Mouse (Mus musculus) kidney, adult 2 months (tissue): ENCODE measurements at regions not wholly inside any gene's neighbourhood (a gene's known extent, or its start where the extent isn't known, plus 50 kb on each side); places are given as distances from the start of the nearest gene placed in this dataset.

Experiments used
- CTCF ChIP-seq: fragments of 200-500 bp; conservative IDR thresholded peaks from 2 replicates; pipeline ENCODE4 v1.5.1; 2011; ENCODE audit warnings: low read depth, mild to moderate bottlenecking, control low read depth, low read length, moderate library complexity, mixed read lengths; ENCODE audit not compliant: insufficient read depth, insufficient read length
- POLR2A ChIP-seq: fragments of 200-500 bp; IDR thresholded peaks from one replicate; pipeline ENCODE4 v1.6.1; 2011; ENCODE audit warnings: low read depth, low read length, control low read depth

- TF ChIP-seq CTCF (no peak), POLR2A (no peak)
Observed at GRCm38 (mm10) chr7:77928479-77929467, 809.0 kb downstream of the Ntrk3 start.
